Mouse (Mus musculus) heart, adult 2 months (tissue): ENCODE results near the gene Zfp988. TPM values are rescaled to one million over a fixed set of nuclear protein-coding genes. Genes with fewer than 3 reads are reported as not detected.
"Not testable (repeated sequence)": the region's sequence is repeated elsewhere in the genome, so short reads cannot be mapped to it uniquely, and the experiment has no call there.

Experiments used
- DNase-seq, 2 experiments: peaks; one replicate each; pipeline ENCODE4 v3.0.0; 2021
- H3K27ac ChIP-seq: fragments of 200-600 bp; 2 replicates; pipeline ENCODE4 v1.8.1; 2022
- H3K27me3 ChIP-seq: fragments of 200-500 bp; 2 replicates; pipeline ENCODE4 v1.6.1; 2012; ENCODE audit warnings: mild to moderate bottlenecking, low read length, inconsistent platforms, mixed read lengths; ENCODE audit not compliant: control insufficient read depth, insufficient read depth
- H3K36me3 ChIP-seq: fragments of 200-500 bp; 2 replicates; pipeline ENCODE4 v1.6.1; 2012; ENCODE audit warnings: low read length, inconsistent platforms; ENCODE audit not compliant: control insufficient read depth, insufficient read depth
- H3K4me1 ChIP-seq: fragments of 200-500 bp; 2 replicates; pipeline ENCODE4 v1.6.1; 2011; ENCODE audit warnings: low read length; ENCODE audit not compliant: control insufficient read depth, insufficient read depth
- H3K4me3 ChIP-seq: fragments of 200-600 bp; 2 replicates; pipeline ENCODE4 v1.8.1; 2022
- H3K79me2 ChIP-seq: fragments of 200-500 bp; replicated peaks from 2 replicates; pipeline ENCODE4 v1.6.1; 2012; ENCODE audit warnings: mild to moderate bottlenecking, inconsistent platforms, low read length, moderate library complexity, mixed read lengths; ENCODE audit not compliant: control insufficient read depth, insufficient read depth
- H3K9ac ChIP-seq: fragments of 200-500 bp; 2 replicates; pipeline ENCODE4 v1.6.1; 2012; ENCODE audit warnings: low read depth, mild to moderate bottlenecking, control low read depth, inconsistent platforms, low read length, mixed read lengths
- WGBS: fragments of 180-500 bp; shearing (Covaris S2); methylation state at CpG from one replicate; pipeline ENCODE4 v1.1.7; 2018; 5-methylcytosine and 5-hydroxymethylcytosine counted together
- intact Hi-C: fragments of 180-260 bp; cut with DNase I; formaldehyde crosslinking; loops from one replicate; pipeline ENCODE4 v1.15.1; 2025
- long read RNA-seq: library from polyadenylated mRNA; stranded (forward); transcript quantifications from one replicate; pipeline ENCODE4 v2.0.0, GENCODE M21; 2021
- polyA plus RNA-seq: library from polyadenylated mRNA; depleted of rRNA; stranded (reverse); fragments of >200 nt; gene quantifications from 2 replicates; pipeline ENCODE4 v1.2.3, GENCODE M21; 2012; rRNA removed
- total RNA-seq, 2 experiments: library from RNA; stranded (reverse); gene quantifications; 2 replicates each; pipeline ENCODE4 v1.2.3; 2021

The Zfp988 gene
- not detected for total RNA-seq
- not detected in 2 replicates for polyA plus RNA-seq
- long read RNA-seq, partial matches to known transcripts = 0 of 1 reads
- long read RNA-seq, other reads (novel, unspliced or antisense) = 1 of 1 reads

DNA sequence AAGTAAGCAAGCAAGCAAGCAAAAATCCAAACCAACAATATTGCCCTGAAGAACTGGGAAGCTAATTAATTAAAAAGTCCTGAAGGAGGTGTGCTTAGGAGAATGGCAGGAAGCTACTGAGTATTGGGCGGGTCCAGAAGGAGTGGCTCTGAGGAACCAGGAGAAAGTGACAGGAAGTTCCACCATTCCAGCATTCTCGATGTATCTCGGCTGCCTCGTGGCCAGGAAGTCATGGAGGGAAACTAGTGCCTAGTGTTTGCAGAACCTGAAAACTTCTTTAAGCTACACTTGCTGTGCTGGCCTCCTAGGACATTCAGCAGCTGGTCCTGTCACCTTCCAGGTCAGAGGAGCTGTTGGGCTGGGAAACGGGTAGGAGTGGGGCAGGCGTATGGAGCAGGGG is at the start of gene Zfp988:
Gene Zfp988 (plus strand): TSS at position 239 of the 400 bp plus-strand sequence.
- DNase-seq, H3K27me3 ChIP-seq, H3K79me2 ChIP-seq, H3K9ac ChIP-seq, intact Hi-C loops, H3K27ac ChIP-seq, H3K36me3 ChIP-seq, H3K4me3 ChIP-seq, H3K4me1 ChIP-seq: not testable (repeated sequence)
- WGBS = 81% methylated on average over 6 of the region's 6 CpGs

DNA sequence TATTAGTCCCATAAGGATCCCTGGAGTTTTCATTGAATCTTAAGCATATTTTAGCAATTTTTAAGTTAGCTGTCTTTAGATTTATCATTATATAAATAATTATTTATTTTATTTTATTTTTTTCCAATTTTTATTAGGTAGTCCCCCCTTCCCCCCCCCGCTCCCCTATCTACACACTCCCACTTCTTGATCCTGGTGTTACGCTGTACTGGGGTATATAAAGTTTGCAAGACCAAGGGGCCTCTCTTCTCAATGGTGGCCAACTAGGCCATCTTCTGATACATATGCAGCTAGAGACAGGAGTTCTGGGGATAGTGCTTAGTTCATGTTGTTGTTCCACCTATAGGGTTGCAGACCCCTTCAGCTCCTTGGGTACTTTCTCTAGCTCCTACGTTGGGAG is 42.8 kb upstream of the Zfp988 start:
- H3K4me3 ChIP-seq, H3K27me3 ChIP-seq, intact Hi-C loops, DNase-seq, H3K36me3 ChIP-seq, H3K79me2 ChIP-seq, H3K4me1 ChIP-seq, H3K27ac ChIP-seq, H3K9ac ChIP-seq: not testable (repeated sequence)
- 81% methylated on average over 2 of the region's 3 CpGs for WGBS

DNA sequence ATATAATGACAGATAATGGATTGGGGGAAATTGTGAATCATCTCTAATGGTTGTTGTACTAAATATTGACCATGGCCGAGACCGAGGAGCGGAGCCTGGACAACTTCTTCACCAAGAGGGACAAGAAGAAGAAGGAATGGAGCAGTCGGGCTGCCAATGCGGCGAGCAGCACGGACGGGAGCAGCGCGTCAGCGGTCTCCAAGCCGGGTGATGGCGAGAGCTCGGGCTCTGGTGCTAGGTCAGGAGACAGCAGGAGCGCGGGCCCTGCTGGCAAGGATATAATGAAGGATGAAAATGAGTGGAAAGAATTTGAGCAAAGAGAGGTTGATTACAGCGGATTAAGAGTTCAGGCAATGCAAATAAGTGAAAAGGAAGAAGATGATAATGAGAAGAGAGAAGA is 38.2 kb upstream of the Zfp988 start:
- intact Hi-C loops, H3K27ac ChIP-seq, H3K79me2 ChIP-seq, H3K4me1 ChIP-seq, DNase-seq, H3K9ac ChIP-seq, H3K36me3 ChIP-seq, H3K27me3 ChIP-seq, H3K4me3 ChIP-seq: not testable (repeated sequence)
- WGBS = 85% methylated on average over 16 of the region's 17 CpGs

DNA sequence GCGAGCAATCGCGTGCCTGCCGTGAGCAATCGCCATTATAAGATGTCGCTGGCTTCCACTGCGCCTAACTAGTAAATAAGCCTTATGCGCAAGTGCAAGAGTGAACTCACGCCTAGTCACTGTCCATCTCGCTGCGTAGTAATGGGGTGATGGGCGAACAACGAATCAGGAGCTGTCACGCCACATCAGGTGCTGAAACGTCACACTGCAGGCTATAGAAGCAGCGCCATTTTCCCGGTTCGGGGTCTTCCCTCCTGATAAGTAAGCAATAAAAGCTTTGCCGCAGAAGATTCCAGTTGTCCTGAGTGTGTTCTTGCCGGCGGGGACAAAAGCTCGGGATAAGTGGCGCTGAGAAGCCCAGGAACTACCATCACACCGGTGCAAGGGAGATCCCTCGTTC is 36.7 kb upstream of the Zfp988 start:
- H3K36me3 ChIP-seq, H3K79me2 ChIP-seq, H3K27me3 ChIP-seq, H3K9ac ChIP-seq, H3K4me3 ChIP-seq, intact Hi-C loops, H3K4me1 ChIP-seq, H3K27ac ChIP-seq: not testable (repeated sequence)
- WGBS = 84% methylated on average over 25 of the region's 25 CpGs
- DNase-seq = peak in 1 of 2 experiments; percentile 19

DNA sequence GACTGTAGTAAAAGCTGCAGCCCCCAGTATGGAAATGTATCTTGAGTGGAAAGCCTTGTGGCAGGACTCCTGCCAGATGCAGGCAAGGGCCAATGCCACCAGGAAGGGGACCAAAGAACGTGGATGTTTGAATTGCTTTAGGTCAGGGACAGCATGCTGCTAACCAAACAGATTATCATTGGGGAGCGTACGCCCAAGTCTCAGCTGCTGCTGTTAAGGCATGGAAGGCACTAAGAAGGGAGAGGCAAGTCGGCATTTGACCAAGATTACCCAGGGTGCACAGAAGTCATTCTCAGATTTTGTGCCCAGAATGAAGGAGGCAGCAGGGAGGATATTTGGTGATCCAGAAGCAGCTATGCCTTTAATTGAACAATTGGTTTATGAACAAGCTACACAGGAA is 35.4 kb upstream of the Zfp988 start:
- H3K9ac ChIP-seq, H3K79me2 ChIP-seq, H3K36me3 ChIP-seq, H3K4me3 ChIP-seq, H3K4me1 ChIP-seq, DNase-seq, H3K27me3 ChIP-seq, intact Hi-C loops, H3K27ac ChIP-seq: not testable (repeated sequence)
- WGBS = 75% methylated on average over 4 of the region's 4 CpGs

DNA sequence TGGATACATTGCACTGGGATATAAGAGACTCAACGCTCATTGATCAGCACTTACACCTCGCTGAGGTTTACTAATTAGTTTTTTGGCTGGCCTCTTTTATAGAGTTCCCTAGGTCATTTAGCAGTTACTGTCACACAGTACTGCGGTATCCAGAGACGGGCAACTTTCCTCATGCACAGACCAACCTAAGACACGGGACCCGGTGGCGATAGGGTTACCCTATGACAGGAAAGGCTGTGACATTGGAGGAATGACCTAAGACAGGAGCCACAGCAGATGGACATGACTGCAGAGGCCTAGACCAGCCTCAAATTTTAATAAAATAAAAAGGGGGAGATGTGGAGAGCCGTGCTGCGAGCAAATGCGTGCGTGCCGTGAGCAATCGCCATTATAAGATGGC is 33.9 kb upstream of the Zfp988 start:
- H3K4me1 ChIP-seq, intact Hi-C loops, H3K79me2 ChIP-seq: not testable (repeated sequence)

DNA sequence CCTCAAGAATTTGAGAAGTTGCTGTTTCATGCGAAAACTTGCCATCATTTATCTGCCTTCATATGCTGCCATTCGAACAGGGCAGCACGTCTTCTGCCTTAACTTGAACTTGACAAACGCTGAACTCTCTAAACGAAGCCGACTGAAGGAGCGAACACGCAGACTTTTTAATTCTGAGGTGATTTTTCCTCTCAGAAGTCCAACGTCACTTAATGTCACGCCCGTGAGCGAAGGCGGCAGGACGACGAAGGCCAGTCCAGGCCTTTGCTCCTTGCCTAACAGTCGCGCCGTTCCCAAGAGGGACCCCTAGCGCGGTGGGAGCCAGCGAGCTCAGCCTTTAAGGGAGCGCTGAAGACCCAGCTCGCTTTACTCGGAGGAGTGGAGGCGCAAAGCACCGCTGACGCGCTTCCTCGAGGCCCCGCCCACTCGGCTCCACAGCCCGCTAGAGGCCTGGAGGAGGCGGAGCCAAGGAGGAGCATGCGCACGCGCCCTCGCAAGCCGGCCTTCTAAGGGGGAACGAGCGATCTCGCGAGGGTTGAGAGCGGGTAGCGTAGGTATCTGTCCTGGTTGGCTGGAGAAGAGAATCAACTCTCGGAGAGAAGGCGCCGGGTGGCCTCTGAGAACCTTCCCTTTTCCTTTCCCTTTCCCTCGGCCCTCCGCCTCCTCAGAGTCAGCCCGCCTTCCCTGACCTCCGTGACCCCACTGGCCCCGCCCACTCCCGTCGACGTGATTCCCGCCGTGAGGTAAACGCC is 30.3 kb upstream of the Zfp988 start:
- H3K9ac ChIP-seq, H3K27ac ChIP-seq, H3K4me3 ChIP-seq, H3K36me3 ChIP-seq, intact Hi-C loops, H3K79me2 ChIP-seq, H3K27me3 ChIP-seq, H3K4me1 ChIP-seq: not testable (repeated sequence)
- DNase-seq = peak in 1 of 2 experiments; percentile 28
- WGBS = 31% methylated on average over 58 of the region's 58 CpGs

More for the DNA sequence above, 33.9 kb upstream of the Zfp988 start:
- WGBS = 85% methylated on average over 13 of the region's 13 CpGs
- H3K4me3 ChIP-seq, DNase-seq, H3K27me3 ChIP-seq, H3K9ac ChIP-seq, H3K27ac ChIP-seq, H3K36me3 ChIP-seq: not testable (repeated sequence)

DNA sequence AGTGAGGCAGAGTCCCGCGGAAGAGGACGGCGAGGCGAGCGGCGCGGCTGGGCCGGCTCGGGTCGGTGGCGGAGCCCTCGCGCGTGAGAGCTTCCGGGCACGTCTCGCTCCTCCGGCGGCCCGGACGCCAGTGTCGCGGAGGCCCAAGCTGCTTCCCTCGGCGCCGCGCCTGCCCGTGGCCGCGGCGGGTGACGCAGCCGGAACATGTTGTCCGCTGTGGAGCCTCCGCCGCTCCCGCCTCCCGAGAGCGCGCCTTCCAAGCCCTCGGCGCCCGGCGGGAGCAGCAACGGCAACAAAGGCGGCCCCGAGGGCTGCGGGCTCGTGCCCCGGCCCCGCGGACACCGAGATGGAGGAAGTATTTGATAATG is 29.7 kb upstream of the Zfp988 start:
- intact Hi-C loops, H3K4me1 ChIP-seq, H3K9ac ChIP-seq, H3K27ac ChIP-seq, H3K27me3 ChIP-seq, H3K36me3 ChIP-seq, H3K4me3 ChIP-seq, H3K79me2 ChIP-seq, DNase-seq: not testable (repeated sequence)
- WGBS = 22% methylated on average over 54 of the region's 54 CpGs

DNA sequence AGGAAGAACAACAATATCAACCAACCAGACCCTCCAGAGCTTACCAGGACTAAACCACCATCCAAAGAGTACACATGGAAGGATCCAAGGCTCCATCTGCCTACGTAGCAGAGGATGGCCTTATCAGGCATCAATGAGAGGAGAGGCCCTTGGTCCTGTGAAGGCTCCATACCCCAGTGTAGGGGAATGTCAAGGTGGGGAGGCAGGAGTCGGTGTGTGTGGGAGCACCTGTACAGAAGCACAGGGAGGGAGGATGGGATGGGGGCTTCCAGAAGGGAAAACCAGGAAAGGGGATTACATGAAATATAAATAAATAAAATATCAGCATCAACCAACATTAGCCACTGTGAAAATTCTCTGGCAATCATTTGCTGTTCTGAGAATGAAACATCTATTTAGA is 25.1 kb upstream of the Zfp988 start:
- H3K27me3 ChIP-seq, H3K79me2 ChIP-seq, intact Hi-C loops, H3K4me3 ChIP-seq, H3K4me1 ChIP-seq, H3K9ac ChIP-seq, H3K27ac ChIP-seq, H3K36me3 ChIP-seq: not testable (repeated sequence)
- 59% methylated on average over 2 of the region's 2 CpGs for WGBS
- peak in 1 of 2 experiments; percentile 24 for DNase-seq

DNA sequence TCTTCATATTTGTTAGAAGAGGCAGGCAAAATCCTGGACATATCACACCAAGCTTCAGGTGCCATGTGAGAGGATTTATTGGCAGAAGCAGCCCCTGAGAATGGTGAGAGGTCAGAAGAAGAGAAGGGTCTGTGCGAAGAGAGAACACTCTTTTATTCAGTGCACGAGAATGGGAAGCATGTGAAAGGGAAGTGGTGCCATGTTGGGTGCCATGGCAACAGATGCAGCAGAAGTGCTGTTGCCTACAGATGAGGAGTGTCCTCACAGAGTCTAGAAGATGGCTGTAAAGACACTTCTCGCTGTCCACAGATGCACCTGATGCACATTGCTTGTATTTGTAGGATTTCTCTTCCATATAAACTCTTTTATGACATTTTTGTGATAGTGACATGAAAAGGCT is 6.9 kb upstream of the Zfp988 start:
- H3K27me3 ChIP-seq, H3K4me1 ChIP-seq, H3K27ac ChIP-seq, H3K79me2 ChIP-seq, H3K9ac ChIP-seq, H3K36me3 ChIP-seq, intact Hi-C loops, DNase-seq, H3K4me3 ChIP-seq: not testable (repeated sequence)
- WGBS = 54% methylated on average over 3 of the region's 3 CpGs
